Mouse (Mus musculus) cerebellum, postnatal 10 days (tissue): ENCODE data around the gene Ttc22.
A peak's percentile ranks its signal among the peaks of the same experiment; 100 is the strongest.

Experiments
- DNase-seq, 2 experiments: peaks; one replicate each; pipeline ENCODE4 v3.0.0; 2021; ENCODE audit warnings: mixed read lengths in 2 of 2

Ttc22 gene

GRCm38 (mm10) chr4:106664697-106665096 lies 42.5 kb downstream of the Ttc22 start:
- no peak for DNase-seq

- DNase-seq, result no peak
Observed at GRCm38 (mm10) chr4:106665269-106665668, 43.0 kb downstream of the Ttc22 start.

GRCm38 (mm10) chr4:106665673-106666072 lies 43.4 kb downstream of the Ttc22 start:
- no peak for DNase-seq

GRCm38 (mm10) chr4:106666546-106666945 lies 44.3 kb downstream of the Ttc22 start:
- DNase-seq, result no peak

GRCm38 (mm10) chr4:106676749-106677148 lies 54.5 kb downstream of the Ttc22 start:
- DNase-seq, result no peak

GRCm38 (mm10) chr4:106678442-106679118 lies 56.3 kb downstream of the Ttc22 start, which contains the start of gene Ttc4:
Gene Ttc4, minus strand, starts transcription at chr4:106678944.
- peak; percentile 95 for DNase-seq

GRCm38 (mm10) chr4:106679152-106679551 lies 56.9 kb downstream of the Ttc22 start:
- DNase-seq, result no peak

- DNase-seq, result no peak
Observed at GRCm38 (mm10) chr4:106680955-106681354, 58.7 kb downstream of the Ttc22 start.

- DNase-seq, result no peak
Observed at GRCm38 (mm10) chr4:106688636-106689296, 66.5 kb downstream of the Ttc22 start.
